Mouse (Mus musculus) lung, postnatal 25 days (tissue): Measurements from ENCODE around the gene 2010003K11Rik.
A peak's percentile ranks its signal among the peaks of the same experiment; 100 is the strongest.

Source experiments
- DNase-seq: peaks from one replicate; pipeline ENCODE4 v3.0.0; 2022; ENCODE audit warnings: low spot score

Gene 2010003K11Rik

DNA sequence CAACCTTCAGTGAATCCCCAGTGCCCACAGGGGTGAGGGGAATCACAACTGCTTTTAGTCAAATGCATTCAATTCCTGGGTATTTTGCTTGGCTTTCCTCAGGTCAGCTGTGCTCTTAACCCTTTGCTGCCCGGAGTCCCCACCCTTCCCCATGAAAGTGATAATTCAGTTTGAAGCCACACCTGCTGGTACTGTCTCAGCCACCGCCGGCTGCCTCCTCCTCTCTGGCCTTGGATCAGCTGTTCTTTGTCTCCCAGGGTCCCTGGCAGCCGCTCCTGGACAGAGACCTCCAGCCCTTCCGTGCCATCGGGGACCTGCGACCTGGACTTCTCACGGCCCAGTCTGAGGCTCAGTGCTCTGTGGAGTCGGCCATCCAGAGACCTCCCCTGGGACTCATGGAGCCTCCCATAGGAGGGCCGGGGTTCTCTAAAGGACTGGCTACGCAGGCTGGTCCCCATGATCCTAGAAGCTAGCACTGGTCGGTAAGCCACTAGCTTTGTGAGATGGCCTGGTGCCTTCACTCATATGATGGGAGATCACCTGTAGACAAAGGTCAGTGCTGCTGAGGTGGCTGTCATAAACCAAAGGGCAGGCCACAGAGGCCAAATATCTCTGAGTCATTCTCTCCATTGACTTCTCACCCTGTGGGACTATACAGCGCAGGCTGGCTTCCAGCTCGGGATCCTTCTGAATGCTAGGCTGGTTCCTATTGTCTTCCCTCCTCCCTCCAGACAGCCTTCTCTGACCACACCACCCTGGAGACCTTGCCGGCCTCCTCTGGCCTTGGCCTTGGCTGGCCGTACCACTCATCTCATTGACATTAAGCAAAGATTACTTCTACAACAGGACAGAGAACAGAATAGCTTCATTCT lies at the start of gene 2010003K11Rik:
2010003K11Rik (minus strand) TSS at position 522 of the 872 bp plus-strand sequence.
- DNase-seq, result no peak

DNA sequence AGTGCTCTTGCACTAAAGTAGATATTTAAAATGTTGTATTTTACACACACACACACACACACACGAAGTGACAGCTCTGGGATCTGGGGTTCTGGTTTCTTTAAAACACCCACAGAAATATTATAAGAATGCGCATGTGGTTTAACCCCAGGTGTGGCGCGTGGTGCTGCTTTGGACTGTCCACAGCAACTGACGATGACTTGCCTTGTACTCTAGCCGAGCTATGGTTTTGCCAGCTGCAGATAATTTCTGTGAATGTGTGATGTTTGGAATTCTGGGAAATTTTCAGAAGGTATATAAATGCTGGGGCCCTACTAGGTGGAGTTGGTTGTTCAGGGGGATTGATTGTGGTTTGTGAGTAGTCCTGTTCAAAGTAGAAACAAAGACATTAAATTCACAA lies 49.4 kb upstream of the 2010003K11Rik start:
- no peak for DNase-seq

DNA sequence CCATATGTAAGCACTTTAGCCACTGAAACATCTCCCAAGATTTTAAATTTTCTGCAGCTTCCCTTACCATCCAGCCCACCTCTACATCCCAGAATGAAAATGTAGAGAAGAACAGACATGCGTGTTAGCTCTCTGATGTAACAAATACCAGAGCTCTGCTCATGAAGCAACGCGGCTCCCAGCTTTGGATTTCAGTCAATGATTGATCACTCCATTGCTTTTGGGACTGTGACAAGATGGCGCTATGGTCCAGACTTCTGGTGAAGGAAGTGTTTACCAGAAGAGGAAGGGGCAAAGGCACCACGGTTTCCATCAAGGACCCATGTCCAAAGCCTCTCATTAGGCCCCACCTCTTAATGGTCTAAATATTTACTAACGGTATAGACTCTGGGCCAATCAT lies 47.5 kb upstream of the 2010003K11Rik start:
- no peak for DNase-seq

DNA sequence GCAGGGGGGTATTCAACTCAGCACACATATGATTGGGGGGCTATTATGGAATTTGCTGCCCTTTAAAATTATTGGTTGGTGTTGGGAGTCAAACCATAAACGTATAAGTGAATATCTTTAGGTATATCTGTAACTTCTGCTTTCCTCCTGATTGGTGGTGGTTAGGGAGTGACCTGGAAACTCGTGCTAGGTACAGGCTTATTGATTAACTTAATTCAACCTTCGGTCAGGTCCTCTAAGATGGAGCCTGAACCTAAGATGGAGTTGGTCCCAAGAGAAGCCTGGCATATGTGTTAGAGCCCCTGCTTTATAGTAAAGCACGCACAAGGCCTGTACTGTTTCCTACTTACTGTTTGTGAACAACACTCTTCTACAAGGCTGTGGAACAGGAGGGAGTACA lies 46.7 kb upstream of the 2010003K11Rik start:
- no peak for DNase-seq

DNA sequence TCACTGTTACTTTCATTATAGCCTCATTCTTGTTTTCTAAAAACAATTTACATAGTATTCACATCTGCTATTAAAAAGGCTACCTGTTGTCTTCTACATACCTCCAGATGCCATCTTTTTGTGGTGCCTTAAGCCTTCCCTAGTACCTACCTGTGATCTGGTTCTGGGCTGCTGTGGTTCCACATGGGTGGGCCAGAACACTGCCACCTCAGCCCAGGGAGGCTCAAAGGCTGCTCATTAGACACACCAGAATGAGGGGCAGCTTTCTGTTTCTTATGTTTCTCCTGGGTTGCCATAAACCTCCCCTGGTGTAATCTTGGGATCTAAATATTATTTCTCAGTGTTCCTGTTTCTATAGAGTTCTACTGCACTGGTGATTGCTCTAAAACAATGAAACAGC lies 43.7 kb upstream of the 2010003K11Rik start:
- DNase-seq, result no peak

DNA sequence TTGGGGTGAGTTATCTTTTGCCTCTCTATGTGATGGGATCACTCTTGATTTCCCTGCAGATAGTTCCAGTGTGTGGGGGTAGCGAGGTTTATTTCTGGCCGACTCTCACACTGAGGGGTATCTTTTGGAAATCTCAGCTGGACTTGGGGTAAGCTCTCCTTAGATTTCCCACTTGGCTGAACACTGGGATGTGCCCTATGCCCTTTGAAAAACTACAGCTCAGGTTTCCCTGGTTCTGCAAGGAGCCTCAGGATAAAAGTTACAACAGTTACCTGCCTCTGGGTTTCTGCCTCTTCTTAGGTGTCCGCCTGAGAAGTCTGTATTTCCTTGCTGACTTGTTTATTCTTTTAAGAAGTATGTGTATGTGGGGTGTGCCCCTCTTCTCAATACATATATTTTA lies 42.6 kb upstream of the 2010003K11Rik start:
- no peak for DNase-seq

DNA sequence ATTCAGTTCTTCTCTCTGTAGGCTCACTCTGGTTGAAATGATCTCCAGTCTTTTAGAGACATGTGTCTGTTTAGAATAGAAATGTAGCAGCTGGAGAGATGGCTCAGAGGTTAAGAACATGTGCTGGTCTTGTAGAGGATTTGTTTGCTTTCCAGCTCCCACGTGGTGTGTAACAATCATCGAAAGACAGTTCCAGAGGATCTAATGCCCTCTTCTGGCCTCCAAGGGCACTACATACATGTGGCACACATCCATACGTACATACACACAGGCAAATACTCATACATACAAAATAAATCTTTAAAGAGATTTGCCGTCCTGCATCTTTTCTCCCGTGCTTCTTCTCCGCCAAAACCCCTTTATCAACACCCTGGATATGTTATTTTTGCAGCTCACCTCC lies 41.9 kb upstream of the 2010003K11Rik start:
- DNase-seq, result no peak

DNA sequence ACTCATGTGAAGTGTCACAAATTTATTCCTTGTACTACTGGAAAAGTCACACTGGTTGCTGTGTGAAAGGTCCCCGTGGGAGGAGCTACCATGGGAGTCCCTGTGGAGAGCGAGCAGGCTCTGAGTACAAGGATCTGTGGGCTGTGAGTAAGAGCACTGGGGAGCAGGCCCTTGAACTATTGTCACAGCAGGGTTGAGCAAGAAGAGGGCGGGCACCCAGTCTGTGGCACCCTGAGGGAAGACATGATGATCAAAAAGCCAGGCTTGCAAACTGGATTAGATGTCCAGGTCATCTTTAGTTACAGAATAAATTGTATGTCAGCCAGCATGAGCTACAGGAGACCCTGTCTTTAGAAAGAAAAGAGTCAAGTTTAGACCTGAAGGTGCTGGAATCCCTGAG lies 38.2 kb upstream of the 2010003K11Rik start:
- DNase-seq, result peak; percentile 72

DNA sequence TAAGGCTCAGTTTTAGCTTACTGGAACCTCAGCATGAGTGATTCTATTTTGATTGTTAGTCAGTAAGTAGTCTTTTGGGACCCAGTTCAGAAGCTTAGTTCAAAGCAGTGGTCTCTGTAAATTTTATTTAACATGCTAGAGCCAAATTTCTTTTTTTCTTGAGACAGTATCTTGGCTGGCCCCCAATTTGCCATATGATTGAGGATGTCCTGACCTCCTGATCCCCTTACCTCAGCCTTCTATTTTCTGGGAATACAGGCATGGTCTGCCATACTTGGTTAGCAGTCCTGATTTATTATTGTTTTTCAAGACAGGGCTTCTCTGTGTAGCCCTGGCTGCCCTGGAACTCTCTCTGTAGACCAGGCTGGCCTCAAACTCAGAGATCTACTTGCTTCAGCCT lies 37.5 kb upstream of the 2010003K11Rik start:
- no peak for DNase-seq

DNA sequence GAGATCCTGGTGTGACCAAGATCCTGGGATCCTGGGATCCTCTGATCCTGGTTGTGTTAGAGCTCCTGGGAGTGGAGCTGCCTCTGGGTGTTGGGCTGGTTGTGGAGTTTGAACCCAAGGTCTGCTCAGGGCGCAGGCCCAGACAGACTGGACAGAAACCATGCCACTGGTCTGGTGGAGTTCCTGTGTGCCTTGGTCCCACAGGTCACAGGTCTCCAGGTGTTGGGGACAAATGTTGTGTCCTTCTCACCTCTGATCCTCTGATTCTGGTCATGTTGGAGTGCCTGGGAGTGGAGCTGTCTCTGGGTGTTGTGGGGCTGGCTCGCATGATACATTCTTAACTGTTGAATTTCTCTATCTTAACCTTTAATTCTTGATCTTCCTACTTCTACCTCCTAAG lies 36.3 kb upstream of the 2010003K11Rik start:
- DNase-seq, result no peak

DNA sequence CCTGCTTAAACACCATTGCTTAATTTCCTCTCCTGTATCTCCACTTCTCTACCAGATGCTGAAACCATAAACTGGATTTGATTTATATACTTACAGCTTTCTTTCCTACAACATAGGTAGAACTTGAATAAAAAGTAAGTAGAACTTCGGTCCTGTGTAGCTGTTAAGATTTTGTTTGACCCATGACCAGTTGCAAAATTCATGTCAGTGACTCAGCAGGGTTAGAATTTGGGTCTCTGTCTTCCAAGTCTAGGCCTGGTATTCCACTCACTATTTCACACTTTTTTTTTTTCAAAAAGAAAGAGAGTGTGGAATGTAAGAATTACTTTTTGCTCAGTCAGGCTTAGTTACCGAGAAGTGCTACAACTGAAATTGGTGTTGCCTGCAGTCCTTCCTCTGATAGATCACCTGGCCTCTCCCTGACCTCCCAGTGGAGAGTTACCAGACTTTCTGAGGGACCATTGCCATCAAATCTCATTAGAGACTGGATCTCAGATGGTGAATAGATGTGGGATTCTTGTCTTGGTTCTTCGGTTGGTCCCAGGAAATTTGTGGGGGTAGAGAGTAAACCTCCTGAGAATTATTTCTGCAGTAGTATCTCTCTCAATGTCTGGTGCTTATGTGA lies 23.2 kb upstream of the 2010003K11Rik start:
- no peak for DNase-seq

DNA sequence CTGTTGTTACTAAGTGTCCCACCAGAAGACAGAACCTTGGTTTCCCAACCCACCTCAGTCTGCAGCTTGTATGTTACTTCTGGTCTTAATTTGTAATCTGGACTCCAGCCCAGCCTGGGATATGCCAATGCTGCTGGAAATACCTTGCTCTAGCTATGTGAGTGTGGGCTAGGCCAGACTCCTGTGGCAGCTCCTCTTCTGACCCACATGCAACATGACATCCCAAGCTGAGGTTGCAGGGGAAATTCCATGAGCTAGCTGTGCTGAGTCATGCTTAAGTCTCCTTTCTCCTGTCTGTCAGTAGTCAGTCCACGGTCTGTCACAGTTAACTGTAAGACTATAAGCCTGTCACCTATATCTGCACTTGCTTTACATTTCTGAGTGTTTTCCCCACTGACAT lies 19.1 kb upstream of the 2010003K11Rik start:
- no peak for DNase-seq

DNA sequence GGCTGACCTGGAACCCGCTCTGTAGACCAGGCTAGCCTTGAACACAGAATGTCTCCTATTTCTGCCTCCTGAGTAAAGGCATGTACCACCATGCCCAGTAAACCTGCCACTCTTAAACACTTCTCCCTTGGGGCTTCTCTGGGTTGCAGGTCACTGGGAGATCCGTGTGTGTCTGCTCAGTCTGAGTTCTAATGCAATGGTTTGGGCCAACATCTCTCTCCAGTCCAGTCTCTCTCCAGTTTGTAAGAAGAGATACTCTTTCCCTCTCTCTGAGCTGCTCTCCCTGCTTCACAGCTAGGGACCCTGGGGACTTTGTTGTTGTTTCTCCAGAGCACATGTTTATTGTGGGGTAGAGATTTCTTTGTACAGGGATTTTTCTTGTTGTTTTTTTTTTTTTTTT lies 17.9 kb upstream of the 2010003K11Rik start:
- no peak for DNase-seq

DNA sequence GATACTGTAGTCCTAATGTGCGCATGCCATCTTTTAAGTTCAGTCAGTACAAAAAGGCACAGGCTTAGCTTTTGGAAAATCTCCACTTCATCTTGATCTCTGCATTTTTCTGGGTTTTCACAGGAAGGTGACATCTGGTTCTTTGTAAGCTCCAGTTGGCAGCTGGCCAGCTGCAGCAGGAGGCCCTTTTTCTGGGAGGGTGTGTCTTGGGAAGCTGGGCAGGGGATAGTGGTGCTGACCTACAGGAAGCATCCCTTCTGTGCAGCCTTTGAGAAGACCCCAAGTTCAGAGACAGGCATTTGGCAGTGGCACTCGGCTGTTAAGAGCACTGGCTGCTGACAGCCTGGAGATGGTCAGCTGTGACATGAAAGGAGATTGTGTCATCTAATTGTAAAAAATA lies 17.4 kb upstream of the 2010003K11Rik start:
- no peak for DNase-seq

DNA sequence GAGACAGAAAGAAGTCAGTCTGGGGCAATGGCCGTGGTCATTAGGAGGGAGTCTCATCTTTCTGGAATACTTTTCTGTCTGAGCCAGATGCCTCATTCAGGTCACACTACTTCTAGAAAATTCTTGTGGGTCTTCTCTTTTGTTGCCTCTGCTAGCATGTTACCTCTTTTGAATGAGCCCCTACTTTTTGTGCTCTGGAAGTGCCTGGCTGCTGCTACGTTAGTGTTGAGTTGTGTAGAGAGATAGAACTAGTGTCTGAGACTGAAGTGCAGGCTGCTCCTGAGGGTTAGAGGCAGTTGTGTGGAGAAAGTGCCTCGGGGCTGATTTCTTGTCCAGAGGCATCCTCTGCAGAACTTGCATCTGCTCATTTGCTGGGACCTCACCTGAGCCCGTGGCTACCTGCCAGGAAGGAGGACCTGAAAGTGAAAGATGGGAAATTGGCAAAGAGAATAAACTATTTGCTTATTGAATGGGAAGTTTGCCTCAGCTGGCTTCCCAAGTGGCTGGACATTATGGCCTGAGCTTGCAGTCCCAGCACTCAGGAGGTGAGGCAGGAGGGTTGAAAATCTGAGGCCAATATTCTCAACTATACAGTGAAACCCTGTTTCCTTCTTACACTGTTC lies 15.0 kb upstream of the 2010003K11Rik start:
- no peak for DNase-seq

DNA sequence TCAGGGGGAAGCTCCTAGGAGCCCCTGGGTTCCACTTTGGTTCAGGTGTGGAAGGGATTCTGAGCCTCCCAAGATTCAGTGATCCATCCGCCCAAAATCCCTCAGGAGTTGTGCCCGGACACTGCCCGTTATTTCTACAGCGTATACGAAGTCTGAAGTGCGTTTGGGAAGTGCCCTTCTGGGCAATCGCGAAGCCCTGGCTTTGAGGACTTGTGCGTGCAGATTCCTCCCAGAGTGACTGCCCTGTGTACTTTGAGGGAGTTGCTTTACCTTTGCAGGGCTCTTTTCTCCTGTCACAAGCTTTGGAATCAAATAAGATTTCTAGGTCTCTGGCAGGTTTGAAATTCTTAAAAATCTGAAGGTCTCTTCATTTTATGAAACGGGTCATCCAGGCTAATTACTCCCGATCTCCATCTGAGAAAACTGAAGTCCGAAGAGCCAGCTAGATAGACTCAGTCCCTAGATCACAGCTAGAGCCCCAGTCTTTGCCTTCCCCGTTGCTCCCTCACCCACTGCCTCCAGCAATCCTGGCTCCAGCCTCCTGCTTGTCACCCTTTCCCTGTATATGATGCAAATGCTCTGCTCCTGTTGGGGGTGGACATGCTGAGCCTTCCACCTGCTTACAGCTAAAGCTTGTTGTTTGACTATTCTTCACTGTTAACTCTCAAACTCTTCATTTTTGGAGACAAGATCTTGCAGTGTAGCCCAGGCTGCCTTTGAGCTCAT lies 12.9 kb upstream of the 2010003K11Rik start:
- DNase-seq, result peak; percentile 21

DNA sequence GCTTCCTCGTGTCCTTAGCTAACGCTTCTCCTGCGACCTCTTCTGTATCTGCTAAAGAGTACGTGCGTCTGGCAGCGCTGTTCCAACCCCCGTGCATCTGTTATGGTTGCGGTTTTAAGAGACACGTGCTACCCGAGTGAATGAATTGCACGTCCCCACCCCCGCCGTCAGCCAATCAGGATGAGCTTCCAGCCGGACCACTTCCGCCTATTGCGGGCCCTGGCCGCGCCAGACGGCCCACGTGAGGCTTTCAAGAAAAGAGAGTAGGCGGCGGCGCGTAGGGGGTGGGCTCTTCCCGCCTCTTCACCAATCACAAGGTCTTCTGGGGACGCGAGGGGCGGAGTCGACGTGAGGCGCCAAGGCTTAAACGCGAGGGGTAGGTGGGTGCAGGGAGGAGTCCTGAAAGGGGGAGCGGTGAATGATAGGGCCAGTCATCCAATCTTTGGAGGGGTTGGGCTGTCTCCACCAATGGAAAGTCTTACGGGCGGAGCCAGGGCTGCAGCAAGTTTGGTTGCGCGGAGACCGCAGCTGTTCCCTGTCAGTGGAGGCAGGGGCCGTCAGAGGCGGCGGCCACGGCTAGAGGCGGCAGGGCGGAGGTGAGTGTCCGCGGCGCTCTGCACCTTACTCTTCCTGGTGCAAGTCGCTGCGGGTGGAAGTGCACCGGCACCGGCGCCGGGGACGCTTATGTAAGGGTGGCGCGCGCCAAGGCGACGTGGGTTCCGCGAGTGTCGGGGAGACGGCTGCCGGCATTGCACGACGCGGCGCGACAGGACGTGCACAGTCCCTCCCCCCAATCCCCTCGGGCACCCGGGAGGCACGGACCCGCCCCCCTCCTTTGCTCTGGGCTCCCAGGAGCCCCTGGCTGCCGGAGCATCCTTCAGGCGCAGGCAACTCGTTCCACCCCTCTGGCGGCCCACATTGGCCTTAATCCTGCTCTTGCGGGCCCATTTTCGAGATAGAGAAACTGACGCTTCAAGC lies 11.9 kb upstream of the 2010003K11Rik start, which contains the start of gene Pcx:
Pcx (plus strand) TSS at position 487 of the 978 bp plus-strand sequence.
- peak; percentile 99 for DNase-seq

DNA sequence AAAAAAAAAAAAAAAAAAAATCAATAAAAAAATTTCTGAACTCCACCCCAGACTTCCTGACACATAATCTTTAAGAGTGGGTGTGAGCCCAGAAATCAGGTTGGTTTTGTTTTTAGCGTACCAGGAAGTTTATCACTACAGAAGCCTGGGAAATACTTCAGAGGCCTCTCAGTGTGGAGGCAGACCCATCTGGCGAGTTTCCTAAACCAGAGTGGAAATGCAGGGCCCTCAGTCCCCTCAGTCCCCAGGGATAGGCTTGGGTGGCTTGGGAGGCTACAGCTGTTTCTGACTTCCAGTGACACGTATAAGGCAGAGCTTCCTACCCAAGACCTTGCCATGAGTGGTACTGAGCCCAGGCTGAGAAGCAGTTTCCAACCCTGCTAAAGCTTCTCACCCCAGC lies 9.4 kb upstream of the 2010003K11Rik start:
- peak; percentile 49 for DNase-seq

DNA sequence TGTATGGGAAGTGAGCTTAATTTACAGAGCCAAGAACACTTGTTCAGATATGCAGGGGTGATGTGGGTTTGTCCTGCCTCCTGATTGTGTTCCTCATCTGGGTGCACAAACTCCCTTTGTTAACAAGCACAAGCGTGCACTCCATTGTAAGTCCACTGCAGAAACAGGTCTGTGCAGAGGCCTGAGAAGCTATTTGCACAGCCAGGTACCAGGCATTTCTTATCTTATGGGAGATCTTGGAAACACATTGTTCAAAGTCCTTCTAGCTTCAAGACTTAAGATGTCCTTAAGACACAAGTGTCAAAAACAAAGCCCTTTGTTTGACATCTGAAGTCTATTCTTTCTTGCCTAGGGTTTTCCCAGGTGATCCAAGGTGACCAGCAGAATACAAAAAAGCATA lies 6.4 kb upstream of the 2010003K11Rik start:
- DNase-seq, result peak; percentile 51

DNA sequence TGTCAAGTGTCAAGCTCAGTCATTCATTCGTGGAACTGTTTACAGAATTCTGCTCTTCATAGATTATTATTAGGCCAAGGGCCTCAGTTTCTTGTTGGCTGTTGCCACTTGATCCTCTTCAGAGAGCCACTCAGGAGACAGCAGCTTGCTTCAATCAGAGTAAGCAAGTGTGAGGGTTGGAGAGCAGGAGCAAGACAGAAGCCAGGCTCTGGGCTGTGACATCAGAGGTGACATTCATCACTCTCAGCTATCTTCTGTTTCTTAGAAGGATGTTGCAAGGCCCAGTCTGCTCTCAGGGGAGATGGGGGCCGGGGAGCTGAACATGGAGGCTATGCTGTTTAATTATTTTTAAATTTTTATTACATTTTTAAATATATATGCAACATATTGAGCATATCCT lies 4.3 kb upstream of the 2010003K11Rik start:
- no peak for DNase-seq
